Mouse (Mus musculus): ENCODE measurements at regions not wholly inside any gene's neighbourhood (a gene's known extent, or its start where the extent isn't known, plus 50 kb on each side); places are given as distances from the start of the nearest gene placed in this dataset.
"Not testable (repeated sequence)": the region's sequence is repeated elsewhere in the genome, so short reads cannot be mapped to it uniquely, and the experiment has no call there.

GRCm38 (mm10) chr13:113448378-113448777 is 155.4 kb downstream of the BC067074 start:
- Histone ChIP-seq H3K79me2 (ENCODE audit: control insufficient read depth, insufficient read depth) (no peaks in the 10 kb centered on the region), H3K27me3 (ENCODE audit: control insufficient read depth, insufficient read depth, insufficient read length) (no peaks in the 10 kb centered on the region), H3K4me2 (ENCODE audit: low read depth) (no peak overlapping the region), H3ac (ENCODE audit: control insufficient read depth, insufficient read length) (no peak overlapping the region), H3K4me3 (no peak overlapping the region), H3K36me3 (ENCODE audit: control insufficient read depth, insufficient read depth) (no peaks in the 10 kb centered on the region)
- no peak for TF ChIP-seq MYOG (IDR thresholded peaks at IDR 0.05; ENCODE audit: control insufficient read depth in 1 of 3, insufficient read depth in 1 of 3, insufficient read length in 2 of 3, low read depth in 2 of 3)
- no peak for TF ChIP-seq CEBPB (IDR thresholded peaks at IDR 0.05; ENCODE audit: insufficient read depth, poor library complexity, severe bottlenecking)
- no peak for TF ChIP-seq POLR2A (IDR thresholded peaks at IDR 0.05; ENCODE audit: insufficient read length, low read depth)
- TF ChIP-seq USF1 (IDR thresholded peaks at IDR 0.05; ENCODE audit: low read depth) = no peak
- no peak for TF ChIP-seq REST (IDR thresholded peaks at IDR 0.05; ENCODE audit: insufficient read depth, insufficient read length)
- no peak for TF ChIP-seq E2F4 (IDR thresholded peaks at IDR 0.05; ENCODE audit: insufficient read depth)
- TF ChIP-seq TCF12 (IDR thresholded peaks at IDR 0.05; ENCODE audit: insufficient read depth, poor library complexity, severe bottlenecking) = no peak

- H3K27me3 ChIP-seq (ENCODE audit: control insufficient read depth, insufficient read depth, insufficient read length) = no peaks in the 10 kb centered on the region
- no peaks in the 10 kb centered on the region for H3K79me2 ChIP-seq (ENCODE audit: control insufficient read depth, insufficient read depth)
- H3K36me3 ChIP-seq (ENCODE audit: control insufficient read depth, insufficient read depth) = no peaks in the 10 kb centered on the region
- H3ac ChIP-seq (ENCODE audit: control insufficient read depth, insufficient read length) = no peak overlapping the region
- H3K4me3 ChIP-seq = no peak overlapping the region
- TF ChIP-seq TCF12 (IDR thresholded peaks at IDR 0.05; ENCODE audit: insufficient read depth, poor library complexity, severe bottlenecking) = no peak
- TF ChIP-seq E2F4 (IDR thresholded peaks at IDR 0.05; ENCODE audit: insufficient read depth) = no peak
- TF ChIP-seq POLR2A (IDR thresholded peaks at IDR 0.05; ENCODE audit: insufficient read length, low read depth) = no peak
- no peak for TF ChIP-seq SRF (IDR thresholded peaks at IDR 0.05; ENCODE audit: control insufficient read depth, insufficient read length, low read depth)
- no peak for TF ChIP-seq MYOG (IDR thresholded peaks at IDR 0.05; ENCODE audit: control insufficient read depth in 1 of 3, insufficient read depth in 1 of 3, insufficient read length in 2 of 3, low read depth in 2 of 3)
- no peak for TF ChIP-seq POLR2AphosphoS2 (IDR thresholded peaks at IDR 0.05; ENCODE audit: insufficient read length, low read depth)
- TF ChIP-seq REST (IDR thresholded peaks at IDR 0.05; ENCODE audit: insufficient read depth, insufficient read length) = no peak
- no peak for TF ChIP-seq MYOD1 (IDR thresholded peaks at IDR 0.05; ENCODE audit: control insufficient read depth in 1 of 3, insufficient read length in 2 of 3, low read depth in 2 of 3)
- no peak for TF ChIP-seq MAX (IDR thresholded peaks at IDR 0.05; ENCODE audit: low read depth)
- TF ChIP-seq CEBPB (IDR thresholded peaks at IDR 0.05; ENCODE audit: insufficient read depth, poor library complexity, severe bottlenecking) = no peak
- TF ChIP-seq TCF3 (IDR thresholded peaks at IDR 0.05; ENCODE audit: insufficient read length, low read depth) = no peak
- TF ChIP-seq USF1 (IDR thresholded peaks at IDR 0.05; ENCODE audit: low read depth) = no peak
- no peak overlapping the region for H3K4me2 ChIP-seq (ENCODE audit: low read depth)
Measured at GRCm38 (mm10) chr13:113446226-113446625, 153.3 kb downstream of the BC067074 start.

GRCm38 (mm10) chr13:113444481-113444880 is 151.5 kb downstream of the BC067074 start:
- H3K4me3 ChIP-seq; H3K79me2 ChIP-seq (ENCODE audit: control insufficient read depth, insufficient read depth); H3K36me3 ChIP-seq (ENCODE audit: control insufficient read depth, insufficient read depth); H3K27me3 ChIP-seq (ENCODE audit: control insufficient read depth, insufficient read depth, insufficient read length); H3K4me2 ChIP-seq (ENCODE audit: low read depth); H3ac ChIP-seq (ENCODE audit: control insufficient read depth, insufficient read length): not testable (repeated sequence)

- no peak overlapping the region for H3K4me3 ChIP-seq
- H3K27me3 ChIP-seq (ENCODE audit: control insufficient read depth, insufficient read depth, insufficient read length) = no peaks in the 10 kb centered on the region
- no peak overlapping the region for H3K4me2 ChIP-seq (ENCODE audit: low read depth)
- no peak for TF ChIP-seq POLR2AphosphoS2 (IDR thresholded peaks at IDR 0.05; ENCODE audit: insufficient read length, low read depth)
- TF ChIP-seq SRF (IDR thresholded peaks at IDR 0.05; ENCODE audit: control insufficient read depth, insufficient read length, low read depth) = no peak
- no peak for TF ChIP-seq MYOD1 (IDR thresholded peaks at IDR 0.05; ENCODE audit: control insufficient read depth in 1 of 3, insufficient read length in 2 of 3, low read depth in 2 of 3)
- no peak for TF ChIP-seq POLR2A (IDR thresholded peaks at IDR 0.05; ENCODE audit: insufficient read length, low read depth)
- no peak for TF ChIP-seq CEBPB (IDR thresholded peaks at IDR 0.05; ENCODE audit: insufficient read depth, poor library complexity, severe bottlenecking)
- no peak for TF ChIP-seq MYOG (IDR thresholded peaks at IDR 0.05; ENCODE audit: control insufficient read depth in 1 of 3, insufficient read depth in 1 of 3, insufficient read length in 2 of 3, low read depth in 2 of 3)
- no peak for TF ChIP-seq REST (IDR thresholded peaks at IDR 0.05; ENCODE audit: insufficient read depth, insufficient read length)
- H3K79me2 ChIP-seq (ENCODE audit: control insufficient read depth, insufficient read depth) = no peaks in the 10 kb centered on the region
- no peaks in the 10 kb centered on the region for H3K36me3 ChIP-seq (ENCODE audit: control insufficient read depth, insufficient read depth)
- no peak overlapping the region for H3ac ChIP-seq (ENCODE audit: control insufficient read depth, insufficient read length)
Measured at GRCm38 (mm10) chr13:113443078-113443477, 150.1 kb downstream of the BC067074 start.

- Histone ChIP-seq H3K27me3 (ENCODE audit: control insufficient read depth, insufficient read depth, insufficient read length) (no peaks in the 10 kb centered on the region), H3ac (ENCODE audit: control insufficient read depth, insufficient read length) (no peak overlapping the region), H3K4me3 (no peak overlapping the region), H3K4me2 (ENCODE audit: low read depth) (no peak overlapping the region), H3K79me2 (ENCODE audit: control insufficient read depth, insufficient read depth) (no peaks in the 10 kb centered on the region), H3K36me3 (ENCODE audit: control insufficient read depth, insufficient read depth) (no peaks in the 10 kb centered on the region)
- no peak for TF ChIP-seq POLR2A (IDR thresholded peaks at IDR 0.05; ENCODE audit: insufficient read length, low read depth)
- no peak for TF ChIP-seq SRF (IDR thresholded peaks at IDR 0.05; ENCODE audit: control insufficient read depth, insufficient read length, low read depth)
- no peak for TF ChIP-seq TCF12 (IDR thresholded peaks at IDR 0.05; ENCODE audit: insufficient read depth, poor library complexity, severe bottlenecking)
- no peak for TF ChIP-seq MAX (IDR thresholded peaks at IDR 0.05; ENCODE audit: low read depth)
- no peak for TF ChIP-seq MYOG (IDR thresholded peaks at IDR 0.05; ENCODE audit: control insufficient read depth in 1 of 3, insufficient read depth in 1 of 3, insufficient read length in 2 of 3, low read depth in 2 of 3)
- TF ChIP-seq CEBPB (IDR thresholded peaks at IDR 0.05; ENCODE audit: insufficient read depth, poor library complexity, severe bottlenecking) = no peak
- TF ChIP-seq MYOD1 (IDR thresholded peaks at IDR 0.05; ENCODE audit: control insufficient read depth in 1 of 3, insufficient read length in 2 of 3, low read depth in 2 of 3) = no peak
- no peak for TF ChIP-seq USF1 (IDR thresholded peaks at IDR 0.05; ENCODE audit: low read depth)
- no peak for TF ChIP-seq REST (IDR thresholded peaks at IDR 0.05; ENCODE audit: insufficient read depth, insufficient read length)
- TF ChIP-seq E2F4 (IDR thresholded peaks at IDR 0.05; ENCODE audit: insufficient read depth) = no peak
- TF ChIP-seq TCF3 (IDR thresholded peaks at IDR 0.05; ENCODE audit: insufficient read length, low read depth) = no peak
- no peak for TF ChIP-seq POLR2AphosphoS2 (IDR thresholded peaks at IDR 0.05; ENCODE audit: insufficient read length, low read depth)
Measured at GRCm38 (mm10) chr13:113442169-113442568, 149.2 kb downstream of the BC067074 start.
